Mouse (Mus musculus) forebrain, embryonic 13.5 days (tissue): Measurements from ENCODE around the gene Phf11b. TPM values are rescaled to one million over a fixed set of nuclear protein-coding genes. Genes with fewer than 3 reads are reported as not detected.
"Not testable (repeated sequence)": the region's sequence is repeated elsewhere in the genome, so short reads cannot be mapped to it uniquely, and the experiment has no call there.

Source experiments
- ATAC-seq: fragments of 200-750 bp; cut with Nextera tagmentation; 2 replicates; pipeline ENCODE4 v1.8.0; 2017
- H3K27ac ChIP-seq: fragments of 300-500 bp; sonication (generic); 2 replicates; pipeline ENCODE4 v1.5.1; 2015; ENCODE audit warnings: inconsistent platforms, mild to moderate bottlenecking, moderate library complexity
- H3K27me3 ChIP-seq: fragments of 300-500 bp; sonication (generic); 2 replicates; pipeline ENCODE4 v1.6.1; 2015; ENCODE audit warnings: mild to moderate bottlenecking, inconsistent platforms
- H3K36me3 ChIP-seq: fragments of 300-500 bp; sonication (generic); 2 replicates; pipeline ENCODE4 v1.6.1; 2015; ENCODE audit warnings: mild to moderate bottlenecking, inconsistent platforms; ENCODE audit not compliant: poor library complexity, severe bottlenecking
- H3K4me1 ChIP-seq: fragments of 300-500 bp; sonication (generic); 2 replicates; pipeline ENCODE4 v1.6.1; 2015; ENCODE audit warnings: inconsistent platforms
- H3K4me2 ChIP-seq: fragments of 300-500 bp; sonication (generic); 2 replicates; pipeline ENCODE4 v1.6.1; 2015; ENCODE audit warnings: inconsistent platforms, mild to moderate bottlenecking, moderate library complexity
- H3K4me3 ChIP-seq: fragments of 300-500 bp; sonication (generic); 2 replicates; pipeline ENCODE4 v1.5.1; 2015; ENCODE audit warnings: mild to moderate bottlenecking, inconsistent platforms
- H3K9ac ChIP-seq: fragments of 300-500 bp; sonication (generic); 2 replicates; pipeline ENCODE4 v1.6.1; 2015; ENCODE audit warnings: mild to moderate bottlenecking, inconsistent platforms
- H3K9me3 ChIP-seq: fragments of 300-500 bp; sonication (generic); replicated peaks from 2 replicates; pipeline ENCODE4 v1.6.1; 2016; ENCODE audit warnings: inconsistent platforms
- WGBS: fragments of 180-500 bp; shearing (Covaris S2); methylation state at CpG from one replicate; pipeline ENCODE4 v1.1.7; 2015; 5-methylcytosine and 5-hydroxymethylcytosine counted together
- polyA plus RNA-seq: library from polyadenylated mRNA; unstranded; fragments of >200 nt; fragmentation: Nextera tagmentation; extraction: Ambion mirVana; gene quantifications from 2 replicates; pipeline ENCODE4 v1.2.1, GENCODE M21; 2015

Gene Phf11b
- polyA plus RNA-seq, 1 experiment from 2014 or later = 0.15 TPM

GRCm38 (mm10) chr14:59291769-59292168 lies 49.4 kb downstream of the Phf11b start:
- not testable (repeated sequence) for H3K27me3 ChIP-seq, H3K36me3 ChIP-seq, H3K27ac ChIP-seq, H3K4me3 ChIP-seq, ATAC-seq, H3K9ac ChIP-seq, H3K9me3 ChIP-seq, H3K4me1 ChIP-seq, H3K4me2 ChIP-seq

- WGBS = 93% methylated on average over 4 of the region's 4 CpGs
These were observed 66.2 kb downstream of the Phf11b start for GRCm38 (mm10) chr14:59274961-59275360.

More at GRCm38 (mm10) chr14:59274961-59275360, 66.2 kb downstream of the Phf11b start:
- H3K4me2 ChIP-seq, H3K4me1 ChIP-seq, H3K27me3 ChIP-seq, H3K4me3 ChIP-seq, H3K9ac ChIP-seq, ATAC-seq, H3K9me3 ChIP-seq, H3K27ac ChIP-seq, H3K36me3 ChIP-seq: not testable (repeated sequence)

Other genes starting within 250 kb of the Phf11b start
- not detected in 2 replicates for gene 1700129C05Rik, start 198.5 kb downstream of the Phf11b start, polyA plus RNA-seq
- gene Gm5142, start 162.6 kb downstream of the Phf11b start, polyA plus RNA-seq = not detected in 2 replicates
- gene Rcbtb1, start 140.1 kb downstream of the Phf11b start, polyA plus RNA-seq = 93.9 and 94.8 TPM in 2 replicates
- 0.20 TPM in 1 of 2 replicates, not detected in the other for gene Gm6904, start 81.1 kb downstream of the Phf11b start, polyA plus RNA-seq
- gene Phf11a, start 43.8 kb downstream of the Phf11b start, polyA plus RNA-seq = not detected in 2 replicates
- 0.17 TPM in 1 of 2 replicates, not detected in the other for gene Phf11d, start 24.1 kb upstream of the Phf11b start, polyA plus RNA-seq
- gene Phf11c, start 54.0 kb upstream of the Phf11b start, polyA plus RNA-seq = 0.37 and 0.48 TPM in 2 replicates
- 8.7 and 10.7 TPM in 2 replicates for gene Setdb2, start 99.5 kb upstream of the Phf11b start, polyA plus RNA-seq
- gene Cab39l, start 99.6 kb upstream of the Phf11b start, polyA plus RNA-seq = 28.1 and 30.2 TPM in 2 replicates